Mouse (Mus musculus): ENCODE data around the gene Dnajb2.
A peak's percentile ranks its signal among the peaks of the same experiment; 100 is the strongest.

Gene Dnajb2

GRCm38 (mm10) chr1:75251112-75251970, 15.1 kb downstream of the Dnajb2 start:
- DNase-seq (ENCODE audit: extremely low spot score) = peak; percentile 74

GRCm38 (mm10) chr1:75252308-75252707, 16.1 kb downstream of the Dnajb2 start:
- no peak for DNase-seq (ENCODE audit: extremely low spot score)

- DNase-seq (ENCODE audit: extremely low spot score) = no peak
Observed at GRCm38 (mm10) chr1:75253029-75253428, 16.8 kb downstream of the Dnajb2 start.

GRCm38 (mm10) chr1:75253849-75254624, 17.8 kb downstream of the Dnajb2 start:
- DNase-seq (ENCODE audit: extremely low spot score) = peak; percentile 73

GRCm38 (mm10) chr1:75254625-75255013, 18.4 kb downstream of the Dnajb2 start:
- DNase-seq (ENCODE audit: extremely low spot score) = no peak

- DNase-seq (ENCODE audit: extremely low spot score) = no peak
Observed at GRCm38 (mm10) chr1:75255516-75256046, 19.4 kb downstream of the Dnajb2 start.

GRCm38 (mm10) chr1:75261278-75261677, 25.1 kb downstream of the Dnajb2 start:
- DNase-seq (ENCODE audit: extremely low spot score) = no peak

GRCm38 (mm10) chr1:75262969-75263951, 27.1 kb downstream of the Dnajb2 start:
- DNase-seq (ENCODE audit: extremely low spot score) = peak; percentile 74

- DNase-seq (ENCODE audit: extremely low spot score) = no peak
Observed at GRCm38 (mm10) chr1:75264091-75264880, 28.1 kb downstream of the Dnajb2 start, which contains the start of gene Ptprn. Gene Ptprn (minus strand): TSS chr1:75264502.

GRCm38 (mm10) chr1:75277195-75278188, 41.3 kb downstream of the Dnajb2 start:
- DNase-seq (ENCODE audit: extremely low spot score) = peak; percentile 62

- no peak for DNase-seq (ENCODE audit: extremely low spot score)
Observed at GRCm38 (mm10) chr1:75278228-75278627, 42.0 kb downstream of the Dnajb2 start, which contains the start of gene Resp18. Gene Resp18 (minus strand): TSS chr1:75278415.

- no peak for DNase-seq (ENCODE audit: extremely low spot score)
Observed at GRCm38 (mm10) chr1:75283017-75283416, 46.8 kb downstream of the Dnajb2 start.

- DNase-seq (ENCODE audit: extremely low spot score) = no peak
Observed at GRCm38 (mm10) chr1:75284911-75285310, 48.7 kb downstream of the Dnajb2 start.

- peak; percentile 42 for DNase-seq (ENCODE audit: extremely low spot score)
Observed at GRCm38 (mm10) chr1:75289376-75289775, 53.2 kb downstream of the Dnajb2 start.

GRCm38 (mm10) chr1:75289888-75290431, 53.8 kb downstream of the Dnajb2 start:
- DNase-seq (ENCODE audit: extremely low spot score) = no peak

- peak; percentile 15 for DNase-seq (ENCODE audit: extremely low spot score)
Observed at GRCm38 (mm10) chr1:75290582-75290981, 54.4 kb downstream of the Dnajb2 start.

- DNase-seq (ENCODE audit: extremely low spot score) = no peak
Observed at GRCm38 (mm10) chr1:75291321-75291720, 55.1 kb downstream of the Dnajb2 start.

- no peak for DNase-seq (ENCODE audit: extremely low spot score)
Observed at GRCm38 (mm10) chr1:75292476-75293330, 56.5 kb downstream of the Dnajb2 start.
